Mouse (Mus musculus) G1E (cell line): Measurements from ENCODE around the gene Gfpt1. TPM values are rescaled to one million over a fixed set of nuclear protein-coding genes. Genes with fewer than 3 reads are reported as not detected.
A peak's percentile ranks its signal among the peaks of the same experiment; 100 is the strongest.
"Not testable (repeated sequence)": the region's sequence is repeated elsewhere in the genome, so short reads cannot be mapped to it uniquely, and the experiment has no call there.

ENCODE experiments used
- ATAC-seq: 2 replicates; pipeline ENCODE4 v1.8.0; 2016; ENCODE audit warnings: mild to moderate bottlenecking; ENCODE audit not compliant: insufficient number of reproducible peaks, poor library complexity, low FRiP score, severe bottlenecking; ENCODE audit errors: extremely low read depth
- DNase-seq: peaks from one replicate; pipeline ENCODE4 v3.0.0; 2012; ENCODE audit warnings: low spot score
- H3K27me3 ChIP-seq: 2 replicates; pipeline ENCODE4 v1.6.1; 2012; ENCODE audit warnings: mild to moderate bottlenecking, low read length, inconsistent platforms; ENCODE audit not compliant: insufficient read depth
- H3K36me3 ChIP-seq: replicated peaks from 2 replicates; pipeline ENCODE3; 2012; ENCODE audit warnings: mild to moderate bottlenecking, inconsistent platforms
- H3K4me1 ChIP-seq: 2 replicates; pipeline ENCODE4 v1.6.1; 2012; ENCODE audit warnings: low read depth, low read length, inconsistent platforms, mixed read lengths; ENCODE audit not compliant: insufficient read depth
- H3K4me3 ChIP-seq: 2 replicates; pipeline ENCODE4 v1.5.1; 2012; ENCODE audit warnings: low read depth, mild to moderate bottlenecking, inconsistent platforms, low read length, moderate library complexity, mixed read lengths
- H3K9me3 ChIP-seq: replicated peaks from 2 replicates; pipeline ENCODE4 v1.6.1; 2012; ENCODE audit warnings: inconsistent platforms
- CTCF ChIP-seq: IDR thresholded peaks from 2 replicates; pipeline ENCODE4 v1.5.1; 2012; ENCODE audit warnings: low read depth, low read length, inconsistent platforms, mixed read lengths
- GATA1 ChIP-seq: IDR thresholded peaks from 2 replicates; pipeline ENCODE4 v1.6.1; 2012; ENCODE audit warnings: borderline replicate concordance, low read length, inconsistent platforms, mixed read lengths
- GATA2 ChIP-seq: IDR thresholded peaks from 2 replicates; pipeline ENCODE4 v1.6.1; 2012; ENCODE audit warnings: low read depth, low read length, inconsistent platforms, borderline replicate concordance
- POLR2AphosphoS5 ChIP-seq: IDR thresholded peaks from 2 replicates; pipeline ENCODE4 v1.6.1; 2012; ENCODE audit warnings: low read depth, low read length, inconsistent platforms; ENCODE audit not compliant: insufficient replicate concordance
- TAL1 ChIP-seq: conservative IDR thresholded peaks from 2 replicates; pipeline ENCODE4 v1.6.1; 2012; ENCODE audit warnings: low read depth, low read length, inconsistent platforms, mixed read lengths
- polyA plus RNA-seq: library from polyadenylated mRNA; stranded (reverse); fragments of >175 nt; gene quantifications from 2 replicates; pipeline ENCODE4 v1.2.3, GENCODE M21; 2012
- total RNA-seq, 2 experiments: library from RNA; stranded (forward) in 1 of 2; stranded (reverse) in 1 of 2; fragments of 200-1000 nt in 1 of 2; fragments of >200 nt in 1 of 2; fragmentation: Nextera tagmentation in 1 of 2; gene quantifications; 2 replicates each; pipeline ENCODE4 v1.2.3; 2014 to 2017

The Gfpt1 gene
- total and polyA plus RNA-seq, 3 experiments: 78.7 to 196 (median 99.2) TPM

DNA sequence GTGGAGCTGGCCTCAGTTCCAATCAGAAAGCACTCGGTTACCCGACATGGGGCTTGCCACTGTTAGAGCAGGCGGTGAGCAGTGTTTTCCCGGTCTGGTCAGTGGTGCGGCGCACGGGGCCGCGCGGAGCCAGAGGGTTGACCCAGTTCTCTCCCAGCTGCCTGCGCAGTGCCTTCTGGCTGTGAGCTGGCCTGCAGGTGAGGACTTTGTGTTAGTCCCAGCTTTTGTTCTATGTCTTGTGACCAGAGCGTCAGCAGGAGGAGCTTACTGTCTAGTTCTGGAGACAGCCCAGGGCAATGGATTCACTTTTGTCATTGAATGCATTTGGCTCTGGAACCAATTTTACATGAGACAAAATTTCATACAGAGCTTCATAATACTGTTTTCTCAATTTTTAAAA is 20.9 kb upstream of the Gfpt1 start:
- Histone ChIP-seq H3K27me3 (no peaks in the 10 kb centered on the region), H3K4me1 (peaks cover 13% of the 10 kb centered on the region), H3K9me3 (peaks cover 6% of the 10 kb centered on the region), H3K36me3 (peaks cover 87% of the 10 kb centered on the region), H3K4me3 (no peak overlapping the region)
- DNase-seq: no peak
- TF ChIP-seq POLR2AphosphoS5: no peak
- no peak for TF ChIP-seq CTCF
- no peak for TF ChIP-seq GATA1
- no peak for TF ChIP-seq TAL1
- no peak for TF ChIP-seq GATA2
- no peak for ATAC-seq

DNA sequence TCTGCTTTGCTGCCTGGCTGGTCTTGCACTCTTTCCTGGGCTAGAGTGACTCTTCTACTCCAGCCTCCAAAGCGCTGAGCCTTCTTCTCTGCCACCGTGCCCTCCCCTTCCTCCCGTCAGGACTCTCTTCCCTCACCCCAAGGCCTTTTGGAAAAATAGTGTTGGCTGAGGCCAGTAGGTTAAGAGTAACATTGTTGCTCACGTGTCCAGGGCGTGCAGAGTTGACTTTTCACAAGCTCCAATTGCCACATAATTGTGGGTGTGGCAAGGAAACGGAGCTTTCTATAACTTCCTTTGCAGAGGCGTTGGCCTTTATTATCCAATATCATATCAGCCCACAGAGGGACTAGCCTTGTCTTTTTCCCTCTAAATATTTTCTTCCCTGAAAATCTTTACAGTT is 15.7 kb upstream of the Gfpt1 start:
- Histone ChIP-seq H3K4me3 (no peak overlapping the region; the same call in 1 of the 2 replicates), H3K9me3 (no peaks in the 10 kb centered on the region), H3K36me3 (peaks cover 76% of the 10 kb centered on the region), H3K27me3 (no peaks in the 10 kb centered on the region), H3K4me1 (peaks cover 25% of the 10 kb centered on the region)
- no peak for TF ChIP-seq TAL1
- TF ChIP-seq CTCF: no peak
- no peak for TF ChIP-seq GATA2
- TF ChIP-seq POLR2AphosphoS5: no peak
- TF ChIP-seq GATA1: no peak
- DNase-seq (no peak), ATAC-seq (peak; percentile 40; the same call in 1 of the 2 replicates)

GRCm38 (mm10) chr6:87028881-87029280 is 13.8 kb upstream of the Gfpt1 start:
- Histone ChIP-seq H3K4me1 (peaks cover 25% of the 10 kb centered on the region), H3K9me3 (no peaks in the 10 kb centered on the region), H3K4me3 (no peak overlapping the region), H3K27me3 (no peaks in the 10 kb centered on the region), H3K36me3 (peaks cover 61% of the 10 kb centered on the region)
- TF ChIP-seq CTCF: no peak
- no peak for TF ChIP-seq GATA2
- no peak for TF ChIP-seq TAL1
- TF ChIP-seq POLR2AphosphoS5: no peak
- TF ChIP-seq GATA1: no peak
- no peak for DNase-seq
- ATAC-seq: no peak

DNA sequence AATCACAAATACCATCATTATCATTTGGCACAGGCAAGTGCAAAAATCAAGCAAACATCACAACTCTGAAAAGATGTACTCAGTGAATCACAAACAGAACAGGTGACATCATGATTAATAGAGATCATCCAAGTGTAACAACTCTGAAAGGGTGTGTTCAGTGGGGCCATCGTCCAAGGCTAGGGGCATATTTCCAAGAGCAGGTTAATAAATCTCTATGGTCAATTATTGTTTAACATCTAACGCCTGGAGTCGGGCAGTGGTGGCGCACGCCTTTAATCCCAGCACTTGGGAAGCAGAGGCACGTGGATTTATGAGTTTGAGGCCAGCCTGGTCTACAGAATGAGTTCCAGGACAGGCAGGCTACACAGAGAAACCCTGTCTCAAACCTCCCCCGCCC is 11.3 kb upstream of the Gfpt1 start:
- H3K4me1 ChIP-seq: peaks cover 26% of the 10 kb centered on the region
- H3K36me3 ChIP-seq: peaks cover 41% of the 10 kb centered on the region
- H3K4me3 ChIP-seq, ATAC-seq, DNase-seq, H3K9me3 ChIP-seq, H3K27me3 ChIP-seq: not testable (repeated sequence)

DNA sequence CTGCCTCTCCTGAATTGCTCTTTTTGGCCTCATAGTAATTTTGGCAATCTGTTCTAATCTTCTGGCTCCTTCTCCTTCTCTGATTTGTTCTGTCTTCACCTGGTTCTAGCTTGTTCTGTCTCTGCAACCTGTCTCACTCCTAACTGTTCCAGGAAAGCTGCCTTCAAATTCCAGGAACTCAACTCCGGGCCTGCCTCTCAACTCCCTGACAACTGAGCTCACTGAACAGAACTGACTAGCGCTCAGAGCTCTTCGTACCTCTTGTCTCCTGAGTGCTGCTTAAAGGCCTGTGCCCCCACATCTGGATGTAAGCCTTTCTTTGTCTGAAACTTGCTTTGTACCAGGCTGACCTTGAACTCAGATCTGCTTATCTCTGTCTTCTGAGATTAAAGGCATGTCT is 10.2 kb upstream of the Gfpt1 start:
- DNase-seq (no peak), ATAC-seq (no peak)
- Histone ChIP-seq H3K4me3 (no peak overlapping the region), H3K9me3 (peaks cover 3% of the 10 kb centered on the region), H3K4me1 (peaks cover 20% of the 10 kb centered on the region; the same call in 1 of the 2 replicates), H3K36me3 (peaks cover 34% of the 10 kb centered on the region), H3K27me3 (no peaks in the 10 kb centered on the region)
- TF ChIP-seq POLR2AphosphoS5: no peak
- no peak for TF ChIP-seq GATA1
- TF ChIP-seq GATA2: no peak
- no peak for TF ChIP-seq TAL1
- no peak for TF ChIP-seq CTCF

GRCm38 (mm10) chr6:87034395-87034794 is 8.3 kb upstream of the Gfpt1 start:
- no peak for TF ChIP-seq GATA1
- TF ChIP-seq POLR2AphosphoS5: no peak
- no peak for TF ChIP-seq GATA2
- no peak for TF ChIP-seq TAL1
- peaks cover 3% of the 10 kb centered on the region for H3K9me3 ChIP-seq

DNA sequence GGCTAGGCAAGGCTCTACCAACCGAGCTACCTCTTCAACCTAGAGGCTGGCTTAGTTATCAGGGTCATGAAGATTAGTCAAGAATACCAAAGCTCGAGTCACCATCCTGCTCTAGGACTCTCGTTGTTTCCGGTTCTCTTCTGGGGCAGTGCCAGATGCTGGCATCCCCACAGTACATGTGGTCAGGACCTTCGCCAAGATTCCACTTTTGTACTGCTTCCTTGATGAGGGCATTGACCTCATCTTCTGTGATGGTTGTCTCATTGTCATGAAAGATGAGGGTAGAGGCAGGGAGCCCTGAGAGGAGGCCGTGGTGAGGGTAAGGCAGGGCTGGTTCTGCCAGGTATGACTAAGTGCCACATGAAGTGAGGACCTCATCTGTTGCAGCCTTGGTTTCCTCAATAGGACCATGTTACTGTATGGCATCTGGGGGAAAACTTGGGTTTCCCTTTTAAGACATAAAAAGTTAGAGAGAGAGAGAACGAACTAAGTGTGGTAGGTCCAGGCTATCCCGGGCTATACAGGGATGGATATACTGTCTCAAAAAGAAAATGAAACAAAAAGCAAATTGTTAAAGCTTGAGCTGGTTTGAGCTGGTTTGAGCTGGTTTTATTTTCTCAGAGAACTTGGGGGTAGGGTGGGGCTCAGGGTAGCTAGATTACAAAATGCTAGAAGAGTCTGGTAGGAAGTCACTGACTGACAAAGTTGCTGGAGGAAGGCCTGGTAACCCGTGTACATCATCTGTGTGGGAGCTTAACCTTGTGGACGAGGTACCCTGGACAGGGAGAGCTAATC is 4.6 kb upstream of the Gfpt1 start:
- Histone ChIP-seq H3K4me1 (peaks cover 43% of the 10 kb centered on the region), H3K27me3 (no peaks in the 10 kb centered on the region), H3K4me3 (no peak overlapping the region), H3K36me3 (no peaks in the 10 kb centered on the region), H3K9me3 (peaks cover 3% of the 10 kb centered on the region)
- no peak for DNase-seq
- TF ChIP-seq POLR2AphosphoS5 (no peak), GATA1 (no peak), CTCF (no peak), GATA2 (no peak), TAL1 (no peak)
- ATAC-seq: no peak

More at GRCm38 (mm10) chr6:87034395-87034794, 8.3 kb upstream of the Gfpt1 start:
- Histone ChIP-seq H3K4me1 (peaks cover 29% of the 10 kb centered on the region), H3K27me3 (no peaks in the 10 kb centered on the region), H3K36me3 (peaks cover 15% of the 10 kb centered on the region), H3K4me3 (no peak overlapping the region)
- no peak for DNase-seq
- no peak for ATAC-seq
